ENCODE assay signal across 18 mouse cellular contexts in the genomic region with DNA sequence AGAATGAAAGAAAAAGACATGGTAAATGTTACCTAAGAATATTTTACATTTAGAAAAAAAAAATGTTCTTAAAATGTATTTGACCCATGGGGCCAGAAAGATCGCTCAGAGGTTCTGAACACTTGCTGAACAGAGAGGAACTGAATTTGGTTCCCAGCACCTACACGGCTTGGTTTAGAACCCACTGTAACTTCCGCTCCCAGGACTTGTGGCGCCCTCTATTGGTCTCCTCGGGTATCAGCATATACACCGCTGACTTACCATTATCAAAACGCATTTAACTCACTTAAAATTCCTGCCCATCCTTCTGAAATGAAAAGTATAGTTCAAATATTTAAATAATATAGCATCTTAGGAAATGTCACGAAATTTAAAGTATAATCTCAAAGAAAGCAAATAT. TPM values are rescaled to one million over a fixed set of nuclear protein-coding genes. Genes with fewer than 3 reads are reported as not detected.
A peak's percentile ranks its signal among the peaks of the same experiment; 100 is the strongest.
DNase-seq lines count a peak whose midpoint lies in the region; ATAC-seq and TF ChIP-seq lines count a peak whose summit lies in the region.
"Had no signal": no experiment of that assay in that cellular context is flagged by ENCODE, and none has a peak within 500 bp of the region (broad histone marks: within the 10 kb centered on the region; RNA-seq: fewer than 3 reads in every experiment).

No protein-coding gene starts in this region.

- peak; percentile 7; the same call in 1 of the 2 replicates for TF ChIP-seq CTCF in heart, postnatal 0 days (IDR thresholded peaks at IDR 0.05; ENCODE audit: low read depth)
- TF ChIP-seq CTCF in liver, postnatal 0 days (IDR thresholded peaks at IDR 0.05; ENCODE audit: low read depth) = peak; percentile 24; the same call in 1 of the 2 replicates
- TF ChIP-seq CTCF in E14TG2a.4 (conservative IDR thresholded peaks at IDR 0.05; ENCODE audit: low read length) = peak; percentile 62

- TF ChIP-seq EP300 in heart, postnatal 0 days (IDR thresholded peaks at IDR 0.05; ENCODE audit: low read depth) = no peak
- no peak for TF ChIP-seq EP300 in liver, postnatal 0 days (IDR thresholded peaks at IDR 0.05; ENCODE audit: low read depth)

- no peak for ATAC-seq in heart, postnatal 0 days (ENCODE audit: insufficient read depth, low read depth)
- no peak for ATAC-seq in heart, embryonic 11.5 days (replicated peaks; ENCODE audit: insufficient number of reproducible peaks, low FRiP score, low TSS enrichment)
- no peak for ATAC-seq in liver, postnatal 0 days
- ATAC-seq in liver, embryonic 12.5 days = no peak
- ATAC-seq: forebrain, embryonic 14.5 days; inflammation-experienced regulatory T-cells, adult 6 months; midbrain, embryonic 15.5 days had no signal

- no peaks in the 10 kb centered on the region for H3K27me3 ChIP-seq in heart, postnatal 0 days (ENCODE audit: control insufficient read depth, insufficient read depth, low read length)
- H3K27me3 ChIP-seq in heart, embryonic 11.5 days (ENCODE audit: control insufficient read depth, insufficient read depth, low read length) = 0 out of 2 replicates have a peak, but pooled peaks cover 3% of the 10 kb centered on the region
- H3K27me3 ChIP-seq in liver, postnatal 0 days (ENCODE audit: insufficient read depth, low read length) = peaks cover 30% of the 10 kb centered on the region
- peaks cover 36% of the 10 kb centered on the region for H3K27me3 ChIP-seq in liver, embryonic 12.5 days (replicated peaks)
- peaks cover 38% of the 10 kb centered on the region for H3K27me3 ChIP-seq in E14TG2a.4 (ENCODE audit: insufficient read depth, low read length)
- H3K27me3 ChIP-seq: CH12.LX; heart, embryonic 13.5 days; kidney, embryonic 15.5 days had no signal

- no peak overlapping the region for H3K4me3 ChIP-seq in heart, postnatal 0 days (ENCODE audit: low read depth, low read length)
- no peak overlapping the region for H3K4me3 ChIP-seq in heart, embryonic 11.5 days (ENCODE audit: low read depth, low read length)
- no peak overlapping the region for H3K4me3 ChIP-seq in liver, postnatal 0 days (ENCODE audit: low read depth, low read length)
- no peak overlapping the region for H3K4me3 ChIP-seq in liver, embryonic 12.5 days
- no peak overlapping the region for H3K4me3 ChIP-seq in E14TG2a.4 (replicated peaks; ENCODE audit: low read length)
- H3K4me3 ChIP-seq: heart, embryonic 13.5 days; kidney, embryonic 15.5 days; liver, embryonic 15.5 days; midbrain, embryonic 15.5 days had no signal

- peaks cover 16% of the 10 kb centered on the region for H3K4me1 ChIP-seq in heart, postnatal 0 days (ENCODE audit: control insufficient read depth, insufficient read depth)
- no peaks in the 10 kb centered on the region for H3K4me1 ChIP-seq in heart, embryonic 11.5 days (ENCODE audit: control insufficient read depth, insufficient read depth, low read length)
- H3K4me1 ChIP-seq in liver, postnatal 0 days (ENCODE audit: insufficient read depth) = no peaks in the 10 kb centered on the region
- no peaks in the 10 kb centered on the region for H3K4me1 ChIP-seq in liver, embryonic 12.5 days
- H3K4me1 ChIP-seq in E14TG2a.4 (replicated peaks; ENCODE audit: low read depth, low read length) = peaks cover 4% of the 10 kb centered on the region
- H3K4me1 ChIP-seq: liver, embryonic 15.5 days had no signal

- 91% methylated on average over 8 of the region's 8 CpGs for WGBS in heart, postnatal 0 days
- WGBS in heart, embryonic 11.5 days (ENCODE audit: insufficient replicate concordance) = 87% methylated on average over 8 of the region's 8 CpGs
- 86% methylated on average over 8 of the region's 8 CpGs for WGBS in liver, postnatal 0 days (ENCODE audit: insufficient replicate concordance)
- 79% methylated on average over 8 of the region's 8 CpGs for WGBS in liver, embryonic 12.5 days (ENCODE audit: insufficient replicate concordance)

- H3K27ac ChIP-seq in heart, postnatal 0 days (ENCODE audit: low read depth) = no peak overlapping the region
- H3K27ac ChIP-seq in heart, embryonic 11.5 days (ENCODE audit: low read depth, low read length) = no peak overlapping the region
- H3K27ac ChIP-seq in liver, postnatal 0 days (ENCODE audit: low read depth) = no peak overlapping the region
- H3K27ac ChIP-seq in liver, embryonic 12.5 days = no peak overlapping the region
- H3K27ac ChIP-seq: heart, embryonic 13.5 days; kidney, embryonic 15.5 days; liver, embryonic 15.5 days; midbrain, embryonic 15.5 days had no signal

- H3K36me3 ChIP-seq in heart, postnatal 0 days (replicated peaks; ENCODE audit: control insufficient read depth, insufficient read depth, low read length) = no peaks in the 10 kb centered on the region
- H3K36me3 ChIP-seq in heart, embryonic 11.5 days (ENCODE audit: control insufficient read depth, insufficient read depth, low read length) = no peaks in the 10 kb centered on the region
- H3K36me3 ChIP-seq in liver, postnatal 0 days (replicated peaks; ENCODE audit: insufficient read depth, low read length) = no peaks in the 10 kb centered on the region
- H3K36me3 ChIP-seq in liver, embryonic 12.5 days = no peaks in the 10 kb centered on the region
- H3K36me3 ChIP-seq in E14TG2a.4 (ENCODE audit: insufficient read depth, low read length) = no peaks in the 10 kb centered on the region
- H3K36me3 ChIP-seq: heart, embryonic 13.5 days; kidney, embryonic 15.5 days; liver, embryonic 15.5 days; midbrain, embryonic 15.5 days had no signal

- H3K9ac ChIP-seq in heart, postnatal 0 days (replicated peaks; ENCODE audit: low read depth, low read length) = no peak overlapping the region
- no peak overlapping the region for H3K9ac ChIP-seq in heart, embryonic 11.5 days (ENCODE audit: low read depth, low read length)
- H3K9ac ChIP-seq in liver, postnatal 0 days (replicated peaks) = no peak overlapping the region
- H3K9ac ChIP-seq in liver, embryonic 12.5 days = no peak overlapping the region
- H3K9ac ChIP-seq: heart, embryonic 13.5 days; kidney, embryonic 15.5 days; liver, embryonic 15.5 days; midbrain, embryonic 15.5 days had no signal

- H3K9me3 ChIP-seq in heart, postnatal 0 days (replicated peaks; ENCODE audit: control insufficient read depth, low read length) = no peaks in the 10 kb centered on the region
- H3K9me3 ChIP-seq in heart, embryonic 11.5 days (replicated peaks; ENCODE audit: control insufficient read depth, low read length) = no peaks in the 10 kb centered on the region
- no peaks in the 10 kb centered on the region for H3K9me3 ChIP-seq in liver, postnatal 0 days (ENCODE audit: low read length)
- no peaks in the 10 kb centered on the region for H3K9me3 ChIP-seq in liver, embryonic 12.5 days (replicated peaks)
- no peaks in the 10 kb centered on the region for H3K9me3 ChIP-seq in E14TG2a.4 (ENCODE audit: low read length)
- H3K9me3 ChIP-seq: heart, embryonic 13.5 days; kidney, embryonic 15.5 days; liver, embryonic 15.5 days; midbrain, embryonic 15.5 days had no signal

- no peak for DNase-seq in heart, postnatal 0 days (ENCODE audit: low spot score)
- DNase-seq in liver, postnatal 0 days = no peak
- DNase-seq in R1 (ENCODE audit: low read depth, low spot score) = peak; percentile 55
- no peak for DNase-seq in cerebellum, postnatal 10 days
- DNase-seq in right cerebral cortex, postnatal 14 days = no peak
- DNase-seq: cerebellum, adult 11-12 months; cerebellum, postnatal 36 days; heart, postnatal 4 days had no signal

- no peak overlapping the region for H3K4me2 ChIP-seq in heart, postnatal 0 days (ENCODE audit: low read depth, low read length)
- H3K4me2 ChIP-seq in heart, embryonic 11.5 days = no peak overlapping the region
- no peak overlapping the region for H3K4me2 ChIP-seq in liver, postnatal 0 days (ENCODE audit: low read depth, low read length)
- H3K4me2 ChIP-seq in liver, embryonic 12.5 days = no peak overlapping the region
- H3K4me2 ChIP-seq: kidney, embryonic 15.5 days; liver, embryonic 15.5 days; midbrain, embryonic 15.5 days had no signal

RNA-seq across cellular contexts. Expression of gene Ptprm, which starts 4.7 kb away (rescaled TPM):
- total RNA-seq in heart, postnatal 0 days (2014; rRNA removed; ENCODE audit: low replicate concordance) = 46.1 and 48.0 TPM in 2 replicates
- polyA plus RNA-seq in heart, postnatal 0 days (2015; fragmentation: Nextera tagmentation; extraction: Ambion mirVana) = 9.8 and 11.9 TPM in 2 replicates
- polyA plus RNA-seq in heart, embryonic 11.5 days (2014; fragmentation: Nextera tagmentation; extraction: Ambion mirVana) = 15.9 and 16.0 TPM in 2 replicates
- polyA plus RNA-seq in liver, postnatal 0 days (2015; fragmentation: Nextera tagmentation; extraction: Ambion mirVana) = 1.4 and 1.6 TPM in 2 replicates
- polyA plus RNA-seq in liver, embryonic 12.5 days (2016; fragmentation: Nextera tagmentation; extraction: Ambion mirVana) = 2.5 and 2.6 TPM in 2 replicates
- total RNA-seq: CH12.LX had no signal
- polyA plus RNA-seq: inflammation-experienced regulatory T-cells, adult 6 months had no signal

Comparison
In these comparisons a context has a peak if more than half of its experiments do, and no peak if none do; other contexts are left out.
1. CTCF ChIP-seq: peak in every context shown above with its lines; median percentile 62 in E14TG2a.4; 24 in liver, postnatal 0 days; 7 in heart, postnatal 0 days.